Mouse (Mus musculus): ENCODE measurements around the gene Lmna.

The Lmna gene

GRCm38 (mm10) chr3:88509692-88510420 is at the start of gene Lmna:
Gene Lmna, minus strand, starts transcription at chr3:88509956.
- peak; percentile 92 for DNase-seq

- DNase-seq: no peak
These were observed 46.9 kb upstream of the Lmna start for GRCm38 (mm10) chr3:88556616-88557015.

GRCm38 (mm10) chr3:88555731-88556130 is 46.0 kb upstream of the Lmna start:
- no peak for DNase-seq

- DNase-seq: no peak
These were observed 45.4 kb upstream of the Lmna start for GRCm38 (mm10) chr3:88555069-88555605.

GRCm38 (mm10) chr3:88553880-88554586 is 44.3 kb upstream of the Lmna start:
- peak; percentile 90 for DNase-seq

GRCm38 (mm10) chr3:88553525-88553879 is 43.7 kb upstream of the Lmna start, which contains the start of gene Ubqln4:
Gene Ubqln4, plus strand, starts transcription at chr3:88553758.
- DNase-seq: peak; percentile 93

GRCm38 (mm10) chr3:88552676-88553524 is 43.1 kb upstream of the Lmna start, which contains the start of gene Lamtor2:
Gene Lamtor2, minus strand, starts transcription at chr3:88553074.
- DNase-seq: peak; percentile 95

- DNase-seq: no peak
These were observed 42.4 kb upstream of the Lmna start for GRCm38 (mm10) chr3:88552082-88552645.

- no peak for DNase-seq
These were observed 41.8 kb upstream of the Lmna start for GRCm38 (mm10) chr3:88551586-88551985.

- DNase-seq: no peak
These were observed 38.6 kb upstream of the Lmna start, which contains the start of gene Rab25 for GRCm38 (mm10) chr3:88548180-88548917. Gene Rab25, minus strand, starts transcription at chr3:88548300.

- DNase-seq: no peak
These were observed 37.1 kb upstream of the Lmna start for GRCm38 (mm10) chr3:88546674-88547418.

- peak; percentile 16 for DNase-seq
These were observed 35.3 kb upstream of the Lmna start for GRCm38 (mm10) chr3:88544955-88545591.

- DNase-seq: peak; percentile 50
These were observed 34.8 kb upstream of the Lmna start for GRCm38 (mm10) chr3:88544514-88544913.

- no peak for DNase-seq
These were observed 34.1 kb upstream of the Lmna start for GRCm38 (mm10) chr3:88543651-88544410.

GRCm38 (mm10) chr3:88543174-88543573 is 33.4 kb upstream of the Lmna start:
- DNase-seq: peak; percentile 10

GRCm38 (mm10) chr3:88542486-88542885 is 32.7 kb upstream of the Lmna start:
- peak; percentile 4 for DNase-seq

- peak; percentile 7 for DNase-seq
These were observed 32.1 kb upstream of the Lmna start for GRCm38 (mm10) chr3:88541622-88542401.

GRCm38 (mm10) chr3:88540085-88540484 is 30.3 kb upstream of the Lmna start:
- DNase-seq: peak; percentile 46

GRCm38 (mm10) chr3:88539397-88539796 is 29.6 kb upstream of the Lmna start:
- no peak for DNase-seq
